Mouse (Mus musculus) limb, embryonic 14.5 days (tissue): ENCODE measurements at regions not wholly inside any gene's neighbourhood (a gene's known extent, or its start where the extent isn't known, plus 50 kb on each side); places are given as distances from the start of the nearest gene placed in this dataset.
A peak's percentile ranks its signal among the peaks of the same experiment; 100 is the strongest.

Source experiments
- ATAC-seq: fragments of 200-750 bp; cut with Nextera tagmentation; 2 replicates; pipeline ENCODE4 v1.8.0; 2017; ENCODE audit warnings: low read depth, moderate number of reproducible peaks, moderate TSS enrichment; ENCODE audit not compliant: low FRiP score
- DNase-seq: peaks from one replicate; pipeline ENCODE4 v3.0.0-alpha.2; 2015; ENCODE audit warnings: low spot score
- H3K27ac ChIP-seq: fragments of 300-500 bp; sonication (generic); replicated peaks from 2 replicates; pipeline ENCODE4 v1.5.1; 2014; ENCODE audit warnings: low read depth, mild to moderate bottlenecking, low read length, moderate library complexity, mixed read lengths
- H3K27me3 ChIP-seq: fragments of 300-500 bp; sonication (generic); 2 replicates; pipeline ENCODE4 v1.6.1; 2014; ENCODE audit warnings: low read length, mixed read lengths; ENCODE audit not compliant: control insufficient read depth, insufficient read depth
- H3K36me3 ChIP-seq: fragments of 300-500 bp; sonication (generic); 2 replicates; pipeline ENCODE4 v1.6.1; 2014; ENCODE audit warnings: mild to moderate bottlenecking, low read length, moderate library complexity, mixed read lengths; ENCODE audit not compliant: control insufficient read depth, insufficient read depth
- H3K4me1 ChIP-seq: fragments of 300-500 bp; sonication (generic); 2 replicates; pipeline ENCODE4 v1.6.1; 2014; ENCODE audit warnings: antibody characterized with exemption, low read length, mixed read lengths; ENCODE audit not compliant: control insufficient read depth, insufficient read depth
- H3K4me2 ChIP-seq: fragments of 300-500 bp; sonication (generic); replicated peaks from 2 replicates; pipeline ENCODE4 v1.6.1; 2014; ENCODE audit warnings: low read depth, mild to moderate bottlenecking, low read length, moderate library complexity; ENCODE audit not compliant: severe bottlenecking
- H3K4me3 ChIP-seq: fragments of 300-500 bp; sonication (generic); replicated peaks from 2 replicates; pipeline ENCODE4 v1.5.1; 2014; ENCODE audit warnings: low read length
- H3K9ac ChIP-seq: fragments of 300-500 bp; sonication (generic); 2 replicates; pipeline ENCODE4 v1.6.1; 2014; ENCODE audit warnings: mild to moderate bottlenecking, low read depth, low read length, moderate library complexity; ENCODE audit not compliant: severe bottlenecking
- H3K9me3 ChIP-seq: fragments of 300-500 bp; sonication (generic); 2 replicates; pipeline ENCODE4 v1.6.1; 2016; ENCODE audit warnings: low read length; ENCODE audit not compliant: control insufficient read depth
- POLR2A ChIP-seq: fragments of 200-500 bp; IDR thresholded peaks from 2 replicates; pipeline ENCODE4 v1.8.0; 2012; ENCODE audit warnings: inconsistent platforms, mild to moderate bottlenecking, moderate library complexity, borderline replicate concordance; ENCODE audit not compliant: insufficient read depth, insufficient read length; ENCODE audit errors: extremely low read depth
- WGBS: fragments of 180-500 bp; shearing (Covaris S2); extraction: QIAGEN DNeasy Blood & Tissue Kit; methylation state at CpG from one replicate; pipeline ENCODE4 v1.1.7; 2014; 5-methylcytosine and 5-hydroxymethylcytosine counted together

DNA sequence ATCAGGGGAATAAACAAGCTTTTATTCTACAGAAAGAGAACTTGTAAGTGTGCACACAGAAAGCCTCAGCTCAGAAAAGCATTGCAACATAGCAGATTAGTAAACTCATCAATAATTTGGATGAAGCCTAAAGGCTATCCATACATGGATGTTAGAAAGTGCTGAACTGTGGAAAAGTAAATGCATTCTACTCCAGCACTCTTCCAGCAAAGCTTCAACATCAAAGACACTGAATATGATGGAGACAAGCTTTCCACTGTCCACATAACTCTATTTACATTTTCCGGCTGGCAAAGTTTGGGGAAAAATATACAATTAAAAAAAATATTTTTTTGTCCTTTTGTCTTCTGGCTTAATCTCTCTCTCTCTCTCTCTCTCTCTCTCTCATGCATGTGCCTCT is 69.7 kb downstream of the Slitrk6 start:
- H3K27ac ChIP-seq = no peak overlapping the region
- no peak overlapping the region for H3K4me3 ChIP-seq
- H3K36me3 ChIP-seq = no peaks in the 10 kb centered on the region
- H3K4me2 ChIP-seq = no peak overlapping the region
- no peaks in the 10 kb centered on the region for H3K4me1 ChIP-seq
- no peak overlapping the region for H3K9ac ChIP-seq
- 70% methylated on average over 1 of the region's 1 CpGs for WGBS
- ATAC-seq (no peak), DNase-seq (no peak)
- TF ChIP-seq POLR2A = no peak
- H3K9me3 ChIP-seq = no peaks in the 10 kb centered on the region
- no peaks in the 10 kb centered on the region for H3K27me3 ChIP-seq

DNA sequence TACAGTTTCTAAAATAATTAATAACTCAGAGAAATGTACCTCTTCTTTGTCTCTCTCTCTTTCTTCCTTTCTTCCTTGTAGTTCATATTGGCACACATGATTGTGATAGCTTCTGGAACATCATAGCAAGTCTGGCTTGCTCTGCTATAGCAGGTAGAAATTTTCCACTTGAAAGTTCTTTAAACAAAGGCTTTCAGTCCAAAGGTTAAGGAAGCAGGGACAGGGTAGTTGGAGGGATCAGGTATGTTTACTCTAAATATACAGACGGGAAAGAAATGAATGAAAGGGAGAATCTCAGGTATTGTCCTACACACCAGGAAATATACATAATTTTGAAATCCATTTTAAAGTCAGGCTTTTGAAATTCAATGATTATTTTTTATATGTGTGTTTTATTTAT is 75.2 kb downstream of the Slitrk6 start:
- DNase-seq = no peak
- Histone ChIP-seq H3K4me1 (no peaks in the 10 kb centered on the region), H3K36me3 (no peaks in the 10 kb centered on the region), H3K4me2 (no peak overlapping the region), H3K4me3 (no peak overlapping the region), H3K9me3 (no peaks in the 10 kb centered on the region), H3K27ac (no peak overlapping the region), H3K27me3 (no peaks in the 10 kb centered on the region), H3K9ac (no peak overlapping the region)
- no peak for ATAC-seq
- 93% methylated on average over 1 of the region's 1 CpGs for WGBS
- TF ChIP-seq POLR2A = no peak

DNA sequence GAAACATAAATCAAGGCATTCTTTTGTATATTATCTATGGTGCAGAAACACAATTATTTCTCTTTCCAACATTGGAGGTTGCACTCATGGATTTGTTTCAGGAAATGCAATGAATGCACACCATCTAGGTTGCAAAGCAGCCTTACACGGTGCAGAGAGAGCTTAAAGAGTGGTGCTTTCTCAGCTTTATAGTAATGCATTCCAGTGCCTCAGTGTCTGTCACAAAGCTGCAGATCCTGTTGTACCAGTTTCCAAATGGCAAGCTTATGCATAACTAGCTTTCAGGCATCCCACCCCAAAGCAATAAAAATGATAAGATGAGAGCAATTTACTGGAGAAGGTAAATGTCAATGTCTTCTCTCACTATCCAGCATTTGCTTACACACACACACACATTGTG is 89.2 kb downstream of the Slitrk6 start:
- Histone ChIP-seq H3K4me1 (no peaks in the 10 kb centered on the region), H3K9ac (no peak overlapping the region), H3K9me3 (no peaks in the 10 kb centered on the region), H3K27me3 (no peaks in the 10 kb centered on the region), H3K4me3 (no peak overlapping the region), H3K4me2 (no peak overlapping the region), H3K36me3 (no peaks in the 10 kb centered on the region), H3K27ac (no peak overlapping the region)
- ATAC-seq (no peak), DNase-seq (peak; percentile 28)
- TF ChIP-seq POLR2A = no peak
- 57% methylated on average over 1 of the region's 1 CpGs for WGBS

DNA sequence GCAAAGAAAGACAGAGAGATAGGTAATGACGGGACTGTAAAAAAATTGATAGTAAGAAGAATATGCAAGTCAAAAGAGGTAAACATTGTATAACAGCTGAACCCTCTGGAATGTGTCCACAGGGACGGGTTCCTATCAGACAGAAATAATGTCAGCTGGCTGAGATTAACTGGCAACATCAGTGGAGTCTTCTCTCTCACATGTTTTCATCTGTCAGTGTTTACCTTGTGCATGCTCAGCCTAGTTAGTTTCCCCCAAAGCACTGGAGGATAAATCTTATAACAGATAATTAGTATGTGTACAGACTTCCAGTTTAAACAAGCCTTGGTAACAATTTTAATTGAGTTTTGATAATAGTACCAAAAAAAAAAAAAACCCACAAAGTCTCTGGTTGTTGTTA is 91.7 kb downstream of the Slitrk6 start:
- ATAC-seq (no peak), DNase-seq (peak; percentile 36)
- no peaks in the 10 kb centered on the region for H3K27me3 ChIP-seq
- no peak overlapping the region for H3K4me2 ChIP-seq
- no peak overlapping the region for H3K27ac ChIP-seq
- no peak overlapping the region for H3K9ac ChIP-seq
- H3K36me3 ChIP-seq = no peaks in the 10 kb centered on the region
- no peak overlapping the region for H3K4me3 ChIP-seq
- no peaks in the 10 kb centered on the region for H3K9me3 ChIP-seq
- no peaks in the 10 kb centered on the region for H3K4me1 ChIP-seq
- TF ChIP-seq POLR2A = no peak
- WGBS = 61% methylated on average over 2 of the region's 2 CpGs

DNA sequence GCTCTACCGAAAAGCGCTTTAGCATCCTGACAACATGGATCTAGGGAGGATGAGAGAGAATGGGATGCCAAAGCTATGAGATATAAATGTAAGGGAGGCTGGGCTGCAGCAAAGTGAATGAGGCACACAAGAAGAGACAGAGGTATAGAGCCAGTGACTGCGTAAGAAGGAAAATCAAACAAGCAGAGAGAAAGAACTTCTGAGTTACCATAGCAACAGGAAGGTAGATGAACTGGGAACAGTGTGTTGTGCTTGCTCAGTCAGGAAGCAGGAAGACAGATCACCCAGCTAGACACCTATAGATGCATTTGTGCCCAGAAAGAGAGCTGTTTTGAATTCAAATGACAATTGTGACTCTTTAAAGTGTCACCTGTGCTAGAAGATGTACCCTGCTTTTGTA is 120.8 kb downstream of the Slitrk6 start:
- Histone ChIP-seq H3K4me2 (no peak overlapping the region), H3K4me3 (no peak overlapping the region), H3K27ac (no peak overlapping the region), H3K9me3 (no peaks in the 10 kb centered on the region), H3K4me1 (no peaks in the 10 kb centered on the region), H3K27me3 (no peaks in the 10 kb centered on the region), H3K36me3 (no peaks in the 10 kb centered on the region), H3K9ac (no peak overlapping the region)
- ATAC-seq (no peak), DNase-seq (no peak)
- TF ChIP-seq POLR2A = no peak
- 85% methylated on average over 3 of the region's 3 CpGs for WGBS

DNA sequence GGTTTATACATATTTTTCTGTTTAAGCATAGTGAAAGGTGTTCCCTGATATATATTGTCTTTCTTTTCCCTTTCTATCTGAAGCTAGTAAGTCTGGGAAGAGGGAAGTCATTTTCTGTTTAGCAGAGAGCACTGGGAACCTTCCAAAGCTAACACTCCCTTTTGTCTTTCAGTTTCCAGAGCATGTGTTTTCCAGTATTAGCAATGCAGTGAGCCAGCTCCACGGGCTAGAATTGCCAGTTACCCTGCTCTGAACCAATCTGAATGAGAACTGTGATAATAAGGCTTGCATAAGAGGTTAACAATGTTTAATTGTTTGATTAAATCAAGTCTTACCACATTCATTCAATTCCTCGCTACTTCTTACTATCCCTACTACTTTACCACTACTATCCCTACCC is 131.2 kb downstream of the Slitrk6 start:
- WGBS = 57% methylated on average over 2 of the region's 2 CpGs
- ATAC-seq = no peak
- H3K36me3 ChIP-seq = no peaks in the 10 kb centered on the region
- no peaks in the 10 kb centered on the region for H3K9me3 ChIP-seq
- TF ChIP-seq POLR2A = no peak
- no peak overlapping the region for H3K4me3 ChIP-seq
- H3K27me3 ChIP-seq = no peaks in the 10 kb centered on the region
- H3K27ac ChIP-seq = no peak overlapping the region
- H3K4me2 ChIP-seq = no peak overlapping the region
- H3K4me1 ChIP-seq = 0 out of 2 replicates have a peak, but pooled peaks cover under 1% of the 10 kb centered on the region
- no peak overlapping the region for H3K9ac ChIP-seq
- DNase-seq = peak; percentile 52
